Mouse (Mus musculus): Measurements from ENCODE around the gene Spem1. TPM values are rescaled to one million over a fixed set of nuclear protein-coding genes. Genes with fewer than 3 reads are reported as not detected.

The Spem1 gene
- total RNA-seq, 1 experiment from 2014 or later: not detected

DNA sequence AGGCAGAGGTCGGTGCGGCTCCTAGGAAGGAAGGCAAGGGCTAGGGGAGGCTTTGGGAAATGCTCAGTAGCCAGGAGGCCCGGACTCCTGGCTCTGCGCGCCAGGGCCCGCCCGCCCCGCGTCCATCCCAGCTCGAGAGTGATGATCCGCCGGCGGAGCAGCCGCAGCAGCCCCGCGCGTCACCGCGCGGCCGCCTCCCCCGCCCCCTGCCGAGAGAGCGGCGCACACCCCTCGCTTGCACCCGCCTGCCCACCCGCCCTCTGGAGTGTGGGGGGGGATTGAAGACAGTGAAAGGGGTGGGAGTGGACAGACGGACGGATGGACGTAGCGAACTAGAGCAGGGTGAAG lies 15.6 kb upstream of the Spem1 start, which contains the start of gene Nlgn2:
Gene Nlgn2, minus strand, starts transcription at position 181 of the 348 bp plus-strand sequence.
- ATAC-seq (replicated peaks; ENCODE audit: low read depth, poor library complexity, severe bottlenecking): peak; percentile 6; the same call in 1 of the 2 replicates

DNA sequence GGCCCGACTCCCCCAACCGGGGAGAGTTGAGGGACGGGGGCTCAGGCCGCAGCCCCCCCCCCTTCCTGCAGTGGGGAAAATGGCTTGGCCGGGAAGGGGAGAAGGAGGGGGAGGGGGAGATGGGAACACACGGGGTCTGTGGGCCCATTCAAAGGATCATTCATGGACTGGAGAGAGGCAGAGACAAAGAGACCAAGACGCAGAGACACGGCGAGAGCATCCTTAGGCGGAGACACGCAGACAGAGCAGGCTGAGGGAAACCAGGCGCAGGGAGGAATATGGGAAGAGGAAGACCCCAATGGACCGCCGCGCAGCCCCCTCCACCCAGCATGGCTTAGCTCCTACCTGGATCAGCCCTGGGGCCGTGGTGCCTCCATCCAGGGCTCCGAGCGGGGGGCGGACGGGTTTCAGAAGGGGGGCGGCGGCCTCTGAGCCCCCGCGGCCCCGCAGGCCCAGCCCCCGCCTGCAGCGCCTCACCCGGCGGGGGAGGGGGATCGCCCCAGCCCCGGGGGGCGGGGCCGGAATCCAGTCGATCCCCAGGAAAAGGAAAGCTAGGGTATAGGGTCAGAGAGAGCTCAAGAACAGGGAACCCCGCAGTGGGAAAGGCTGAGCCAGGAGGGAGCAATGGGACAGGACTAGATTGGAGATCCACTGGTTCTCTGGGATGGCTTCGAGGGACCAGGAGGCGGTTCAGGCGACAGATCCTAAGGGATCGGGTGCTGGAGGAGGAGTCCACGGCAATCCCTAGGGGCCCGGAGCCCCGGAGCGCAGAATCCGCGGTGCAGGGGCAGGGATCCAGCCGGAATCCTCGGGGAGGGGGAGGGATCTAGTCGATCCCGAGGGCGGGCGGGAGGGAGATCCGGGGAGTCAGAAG lies 15.0 kb upstream of the Spem1 start:
- ATAC-seq (replicated peaks; ENCODE audit: low read depth, poor library complexity, severe bottlenecking): no peak

DNA sequence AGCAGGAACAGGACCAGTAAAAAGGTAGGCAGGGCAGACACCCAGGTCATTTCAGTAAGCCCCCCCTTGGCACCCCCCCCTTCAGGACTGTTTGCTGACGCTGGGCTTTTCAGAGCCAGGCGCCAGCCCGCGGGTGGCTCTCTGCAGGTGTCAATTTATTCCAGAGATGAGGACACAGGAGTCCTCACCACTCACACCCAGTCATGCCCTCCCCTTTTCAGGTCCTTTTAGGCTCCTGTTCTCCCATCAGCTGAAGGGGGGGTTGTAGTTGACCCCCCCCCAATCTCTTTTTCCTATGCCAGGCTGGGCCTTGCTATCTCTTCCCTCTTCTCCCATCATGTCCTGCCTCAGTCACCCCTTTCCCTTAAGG lies 14.0 kb upstream of the Spem1 start:
- no peak for ATAC-seq (replicated peaks; ENCODE audit: low read depth, poor library complexity, severe bottlenecking)

DNA sequence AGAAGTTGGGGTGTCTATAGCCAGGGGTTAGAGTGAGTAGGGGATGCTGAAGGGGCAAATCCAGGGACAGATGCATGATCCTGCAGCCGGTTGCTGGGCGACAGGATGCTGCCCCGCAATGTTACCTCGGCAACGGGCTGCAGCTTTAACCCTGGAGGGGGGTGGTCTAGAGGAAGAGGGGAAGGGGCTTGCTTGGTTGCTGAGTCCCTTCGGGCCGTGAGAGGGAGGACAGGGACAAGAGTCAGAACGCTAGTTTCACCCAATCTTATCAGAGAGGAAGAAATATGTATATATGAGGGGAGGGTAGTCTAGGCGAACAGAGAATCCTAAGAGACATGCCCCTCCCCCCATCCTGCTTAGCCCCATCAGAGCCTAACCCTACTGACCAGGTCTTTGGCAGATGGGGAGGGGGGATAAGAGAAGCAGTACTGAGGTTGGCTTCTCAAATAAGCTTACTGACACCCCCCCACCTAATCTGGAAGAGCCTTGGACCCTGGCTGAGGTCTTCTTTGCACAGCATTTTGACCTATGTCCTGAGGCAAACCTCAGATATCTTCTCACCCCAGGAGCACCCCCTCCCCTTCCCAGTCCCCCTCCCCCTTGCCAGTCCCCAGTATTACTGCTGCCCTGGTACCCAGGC lies 13.5 kb upstream of the Spem1 start:
- no peak for ATAC-seq (replicated peaks; ENCODE audit: low read depth, poor library complexity, severe bottlenecking)

DNA sequence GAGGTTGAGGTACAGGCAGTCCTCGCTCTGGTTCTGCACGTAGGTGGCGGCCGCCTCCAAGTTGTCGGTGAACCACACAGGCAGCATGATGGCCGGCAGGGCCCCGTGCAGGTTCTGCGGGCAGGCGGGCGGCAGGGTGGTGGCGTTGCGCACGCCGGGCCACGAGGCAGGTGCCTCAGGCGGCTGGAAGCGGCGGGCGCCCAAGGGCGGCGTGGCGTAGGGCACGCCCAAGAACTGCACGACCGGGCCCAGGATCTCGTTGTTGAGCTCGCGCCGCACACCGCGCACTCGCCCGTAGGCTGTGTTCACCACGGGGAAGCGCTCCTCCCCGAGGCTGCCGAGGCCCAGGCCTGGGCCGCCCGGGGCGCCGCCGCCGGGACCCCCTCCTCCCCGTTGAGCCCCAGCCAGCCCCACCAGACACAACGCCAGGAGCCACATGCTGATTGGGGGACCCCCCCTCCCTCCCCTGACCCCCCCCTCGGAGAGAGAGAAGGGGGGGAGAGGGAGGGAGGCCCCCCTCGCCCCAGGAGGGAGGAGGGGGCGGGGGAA lies 12.1 kb upstream of the Spem1 start:
- peak; percentile 10; the same call in 1 of the 2 replicates for ATAC-seq (replicated peaks; ENCODE audit: low read depth, poor library complexity, severe bottlenecking)

DNA sequence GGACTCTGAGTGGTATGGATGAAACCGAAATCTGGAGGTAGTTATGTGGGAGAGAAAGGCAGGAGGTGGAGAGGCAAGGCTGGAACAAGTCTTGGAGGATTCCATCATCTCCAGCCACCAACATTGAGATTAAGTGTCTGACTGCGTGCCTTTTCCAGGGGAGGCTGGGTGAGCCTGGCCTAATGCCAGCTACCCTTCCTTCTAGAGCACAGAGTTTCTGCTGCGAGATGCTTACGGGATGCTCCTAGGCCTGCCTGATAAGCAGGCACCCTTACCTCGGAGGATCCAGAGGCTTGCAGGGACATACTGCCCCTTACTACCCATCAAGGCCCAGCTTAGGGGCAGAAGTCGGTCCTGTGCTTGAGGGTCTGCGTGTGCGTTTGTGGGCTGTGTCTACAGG lies 11.6 kb upstream of the Spem1 start:
- no peak for ATAC-seq (replicated peaks; ENCODE audit: low read depth, poor library complexity, severe bottlenecking)

DNA sequence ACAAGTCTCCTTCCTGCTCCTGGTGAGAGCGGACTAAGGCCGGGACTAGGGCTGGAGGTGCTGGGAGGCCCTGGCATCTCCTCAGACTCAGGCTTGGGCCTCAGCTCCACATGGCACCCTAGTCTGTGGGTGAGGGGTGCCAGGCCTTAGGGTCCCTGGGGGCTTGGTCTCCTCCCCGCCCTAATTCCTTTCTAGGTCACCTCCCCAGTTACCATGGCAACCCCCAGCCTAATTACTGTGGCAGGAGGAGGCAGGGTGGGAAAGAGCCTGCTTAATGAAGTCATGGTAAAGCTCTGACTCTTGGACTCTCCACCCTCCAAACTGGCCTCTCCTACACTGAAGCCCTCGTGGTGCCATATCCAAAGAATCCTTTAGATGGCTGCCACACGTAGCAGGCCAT lies 6.9 kb upstream of the Spem1 start:
- ATAC-seq (replicated peaks; ENCODE audit: low read depth, poor library complexity, severe bottlenecking): no peak

DNA sequence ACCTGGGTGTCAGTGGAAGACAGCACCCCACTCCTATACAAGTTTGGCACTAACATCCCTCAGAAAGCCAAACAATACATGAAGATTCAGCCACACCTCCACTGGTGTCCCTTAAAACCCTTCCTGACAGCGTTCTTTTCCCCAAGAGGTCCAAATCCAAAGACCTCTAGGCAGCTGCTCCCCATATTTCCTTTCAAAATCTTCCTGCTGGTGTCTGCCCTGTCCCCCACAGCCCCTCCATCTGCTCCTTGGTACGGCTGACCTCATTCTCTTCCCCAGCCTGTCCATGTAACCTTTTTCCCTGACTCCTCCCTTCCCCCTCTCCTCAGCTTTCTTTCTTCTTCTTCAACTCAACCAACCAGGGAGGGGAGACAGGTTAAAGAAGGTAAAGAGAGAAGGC lies 1.5 kb upstream of the Spem1 start:
- ATAC-seq (replicated peaks; ENCODE audit: low read depth, poor library complexity, severe bottlenecking): no peak

DNA sequence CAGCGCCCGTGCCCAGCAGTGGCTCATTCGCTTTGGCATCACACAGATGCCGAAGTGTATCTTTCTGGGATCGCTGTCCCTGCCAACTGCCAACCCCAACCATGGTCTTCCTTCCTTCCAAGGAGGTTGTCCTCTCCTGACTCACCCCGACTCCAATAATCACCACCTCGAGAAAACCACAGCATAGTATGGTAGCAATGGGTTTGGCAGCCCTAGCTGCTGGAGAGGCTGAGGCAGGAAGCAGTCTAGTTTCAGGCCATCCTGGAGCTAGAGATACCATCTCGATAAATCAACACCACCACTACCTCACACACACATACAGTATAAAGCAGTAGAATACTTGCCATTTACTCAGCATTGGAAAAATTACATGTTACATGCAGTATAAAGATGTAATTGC lies 3.1 kb downstream of the Spem1 start:
- no peak for ATAC-seq (replicated peaks; ENCODE audit: low read depth, poor library complexity, severe bottlenecking)

DNA sequence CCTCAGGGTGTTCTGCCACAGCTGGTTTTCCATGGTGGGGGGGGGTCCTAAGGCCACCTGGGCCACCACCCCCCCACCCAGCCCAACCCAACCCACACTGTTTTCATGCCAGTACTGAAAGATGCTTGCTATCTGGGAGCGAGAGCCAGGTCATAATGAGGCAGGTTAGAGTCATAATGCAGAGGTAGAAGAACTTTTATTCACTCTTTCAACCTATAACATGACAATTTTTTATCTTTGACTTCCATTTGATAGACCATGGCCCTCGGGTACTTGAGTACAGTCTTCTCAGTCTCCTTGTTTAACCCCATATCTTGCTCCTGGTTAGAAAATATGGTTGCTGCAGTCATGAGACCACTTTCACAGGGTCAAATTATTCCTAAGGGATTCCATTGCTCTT lies 3.6 kb downstream of the Spem1 start, which contains the start of gene Spem2:
Gene Spem2, minus strand, starts transcription at position 101 of the 400 bp plus-strand sequence.
- no peak for ATAC-seq (replicated peaks; ENCODE audit: low read depth, poor library complexity, severe bottlenecking)

DNA sequence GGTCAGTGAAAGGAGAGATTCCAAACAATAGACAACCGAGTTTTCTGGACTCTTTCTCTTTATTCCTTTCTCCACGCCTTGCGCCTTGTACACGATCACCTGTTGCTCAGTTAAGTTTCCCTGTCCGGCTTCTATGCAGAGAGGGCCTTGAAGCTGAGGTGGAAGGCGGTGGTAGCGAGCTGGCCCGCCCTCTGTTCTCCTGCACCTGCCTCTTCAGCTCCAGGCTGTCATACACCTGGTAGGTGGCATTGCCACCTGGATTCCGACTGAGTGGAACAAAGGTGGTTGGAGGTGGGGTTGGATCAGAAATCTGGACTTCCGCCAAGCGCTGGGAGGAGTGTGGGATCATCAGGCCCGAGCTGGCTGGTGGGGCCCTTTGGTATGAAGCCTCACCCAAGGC lies 5.5 kb downstream of the Spem1 start:
- ATAC-seq (replicated peaks; ENCODE audit: low read depth, poor library complexity, severe bottlenecking): no peak

DNA sequence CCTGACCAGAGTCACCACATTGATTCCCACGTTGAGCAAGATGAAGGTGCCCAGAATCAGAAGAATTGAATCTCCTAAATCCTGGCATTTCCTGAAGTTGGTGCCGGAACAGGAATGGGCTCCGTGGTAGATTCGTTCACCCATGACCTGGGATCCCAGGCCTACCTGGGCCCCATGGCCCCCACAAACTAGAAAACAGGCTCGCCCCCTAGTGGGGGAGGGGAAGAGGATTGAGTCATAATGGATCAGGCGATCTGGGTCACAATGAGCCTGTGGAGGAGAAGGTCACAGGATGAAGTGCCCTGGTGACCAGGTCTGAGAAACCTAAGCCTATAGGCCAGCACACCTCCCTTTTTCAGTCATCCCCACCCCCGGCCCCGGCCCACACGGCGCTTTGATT lies 6.8 kb downstream of the Spem1 start, which contains the start of gene Gm39566:
Gene Gm39566, minus strand, starts transcription at position 144 of the 400 bp plus-strand sequence.
- no peak for ATAC-seq (replicated peaks; ENCODE audit: low read depth, poor library complexity, severe bottlenecking)

DNA sequence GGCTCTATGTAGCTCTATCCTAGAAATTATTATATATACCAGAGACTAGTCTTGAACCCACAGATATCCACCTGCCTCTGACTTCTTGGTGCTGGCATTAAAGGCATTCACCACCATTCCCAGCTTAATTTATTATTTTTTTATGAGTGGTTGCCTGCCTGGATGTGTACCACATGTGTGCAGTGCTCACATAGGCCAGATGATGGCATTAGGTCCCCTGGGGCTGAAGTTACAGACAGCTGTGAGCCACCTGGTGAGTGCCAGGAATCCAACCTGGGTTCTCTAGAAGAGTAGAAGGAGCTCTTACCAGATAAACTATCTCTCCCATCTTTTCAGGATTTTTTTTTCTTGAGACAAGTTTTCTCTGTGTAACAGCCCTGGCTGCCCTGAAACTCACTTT lies 11.7 kb downstream of the Spem1 start:
- no peak for ATAC-seq (replicated peaks; ENCODE audit: low read depth, poor library complexity, severe bottlenecking)

DNA sequence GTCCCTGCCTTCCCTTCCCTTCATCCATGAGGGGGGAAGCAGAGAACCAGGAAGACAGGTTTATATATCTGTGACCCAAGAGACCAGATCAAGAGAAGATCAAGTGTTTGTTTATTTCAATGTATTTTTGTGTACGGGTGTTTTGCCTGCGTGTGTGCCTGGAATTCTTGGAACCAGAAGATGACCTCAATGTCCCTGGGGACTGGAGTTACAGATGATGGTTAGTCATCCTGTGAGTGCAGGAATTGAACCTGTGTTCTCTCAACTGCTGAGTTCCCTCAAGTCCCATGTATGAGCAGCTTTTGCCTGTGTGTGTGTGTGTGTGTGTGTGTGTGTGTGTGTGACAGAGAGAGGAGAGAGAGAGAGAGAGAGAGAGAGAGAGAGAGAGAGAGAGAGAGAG lies 14.3 kb downstream of the Spem1 start:
- ATAC-seq (replicated peaks; ENCODE audit: low read depth, poor library complexity, severe bottlenecking): no peak

DNA sequence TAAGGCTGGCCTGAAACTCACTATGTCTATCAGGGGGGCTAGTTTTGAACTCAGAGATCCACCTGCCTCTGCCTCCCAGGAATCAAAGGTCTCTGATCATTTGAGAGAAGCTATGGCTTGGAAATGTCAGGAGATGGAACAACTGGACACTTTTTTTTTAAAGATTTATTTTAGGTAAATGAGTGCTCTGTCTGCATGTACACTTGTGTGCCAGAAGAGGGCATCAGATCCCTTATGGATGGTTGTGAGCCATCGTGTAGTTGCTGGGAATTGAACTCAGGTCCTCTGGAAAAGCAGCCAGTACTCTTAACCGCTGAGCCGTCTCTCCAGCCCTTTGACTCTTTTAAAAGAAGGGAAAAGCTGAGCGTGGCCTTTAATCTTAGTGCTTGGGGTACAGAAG lies 15.6 kb downstream of the Spem1 start:
- no peak for ATAC-seq (replicated peaks; ENCODE audit: low read depth, poor library complexity, severe bottlenecking)

DNA sequence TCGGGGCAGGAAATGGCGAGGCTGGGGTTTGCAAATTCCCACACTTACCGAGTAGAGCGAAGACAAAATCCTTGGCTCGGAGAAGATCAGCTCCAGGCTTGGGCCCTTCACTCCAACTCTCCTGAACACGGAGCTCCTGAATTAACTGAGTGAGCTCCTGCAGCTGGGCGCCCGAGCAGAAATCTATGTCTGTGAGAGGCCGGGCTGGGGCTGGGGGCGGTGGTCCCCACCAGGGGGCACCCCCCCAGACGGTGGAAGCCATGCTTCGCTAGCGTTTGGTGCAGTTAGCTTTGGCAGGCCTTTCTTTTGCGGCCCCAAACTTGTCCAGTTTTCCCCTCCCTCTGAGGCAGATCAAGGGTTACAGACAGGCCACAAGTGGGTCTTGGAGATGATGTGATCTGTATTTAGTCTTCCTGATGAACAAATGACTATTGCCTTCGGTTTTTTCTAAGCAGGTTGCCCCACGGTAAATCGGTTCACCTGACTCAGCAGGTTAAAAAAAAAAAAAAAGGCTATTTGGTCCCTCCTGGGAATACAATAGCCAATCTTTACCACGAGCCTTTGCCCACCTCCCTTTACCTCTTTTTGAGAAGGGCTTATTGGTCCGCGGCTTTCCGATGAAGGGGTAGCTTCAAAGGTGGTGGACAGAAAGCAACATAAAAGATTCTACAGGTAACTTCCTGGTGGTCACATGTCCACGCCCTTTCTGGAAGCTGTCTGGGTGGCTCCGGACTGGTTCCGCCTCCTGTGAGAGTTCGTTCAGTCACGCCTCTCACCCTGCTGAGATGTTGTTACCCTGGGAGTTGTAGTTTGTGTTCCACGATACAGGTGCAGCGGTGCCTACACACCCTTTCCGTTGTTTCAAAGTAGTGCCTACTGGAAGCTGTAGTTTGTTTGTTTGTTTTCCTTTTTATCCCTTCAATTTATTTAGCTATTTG lies 16.7 kb downstream of the Spem1 start, which contains the start of gene Tmem102:
Gene Tmem102, minus strand, starts transcription at position 653 of the 938 bp plus-strand sequence.
- no peak for ATAC-seq (replicated peaks; ENCODE audit: low read depth, poor library complexity, severe bottlenecking)

DNA sequence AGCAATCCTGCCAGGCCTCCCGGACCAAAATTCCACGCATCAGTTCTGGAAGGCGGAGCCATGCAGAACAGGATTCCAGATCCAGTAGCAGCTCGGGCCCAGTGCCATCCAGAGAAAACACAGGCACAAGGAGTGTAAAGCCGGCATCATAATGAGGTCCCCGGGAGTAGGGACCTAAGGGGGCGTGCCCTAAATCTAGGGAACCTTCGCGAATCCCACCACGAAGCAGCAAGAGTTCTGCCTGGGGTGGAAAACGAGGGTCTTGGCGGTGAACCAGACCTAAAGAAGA lies 17.4 kb downstream of the Spem1 start:
- ATAC-seq (replicated peaks; ENCODE audit: low read depth, poor library complexity, severe bottlenecking): no peak

DNA sequence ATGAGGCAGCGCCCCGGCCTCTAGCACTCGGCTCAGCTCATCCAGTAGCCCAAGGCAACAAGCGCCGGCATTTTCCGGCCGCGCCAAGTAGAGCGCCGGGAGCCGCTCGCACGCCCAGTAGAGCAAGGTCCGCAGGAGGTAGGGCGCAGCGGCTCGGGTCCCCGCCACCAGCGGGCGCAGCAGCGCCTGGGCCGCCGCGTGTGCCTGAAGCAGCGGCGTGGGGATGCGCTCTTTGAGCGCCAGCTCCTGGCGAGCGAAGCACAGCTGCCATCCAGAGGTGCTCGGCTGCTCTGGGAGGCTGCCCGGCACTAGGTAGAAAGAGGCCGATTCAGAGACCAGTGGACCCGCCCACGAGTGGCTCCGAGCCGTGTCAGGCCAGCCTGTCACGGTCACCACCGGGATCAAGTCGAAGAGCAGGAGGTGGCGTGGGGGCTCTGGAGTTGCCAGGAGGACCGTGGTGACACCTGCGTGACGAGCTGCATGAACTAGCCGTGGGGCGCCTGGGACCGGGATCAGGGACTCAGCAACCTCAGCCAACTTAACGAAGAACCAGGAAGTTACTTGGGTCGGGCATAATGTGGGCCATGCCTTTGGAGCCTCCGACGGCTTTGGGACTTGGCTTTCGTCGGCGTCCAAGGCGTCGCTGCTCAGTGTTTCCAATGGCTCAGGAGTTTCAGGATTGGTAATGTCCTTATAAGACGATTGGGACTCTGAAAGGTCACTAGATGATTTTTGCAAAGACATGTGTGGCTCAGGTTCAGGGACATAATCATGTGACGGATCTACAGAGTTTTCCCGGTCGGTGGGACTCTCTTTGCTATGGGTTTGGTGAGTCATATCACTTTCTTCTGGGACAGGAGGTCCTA lies 18.0 kb downstream of the Spem1 start:
- peak; percentile 55 for ATAC-seq (replicated peaks; ENCODE audit: low read depth, poor library complexity, severe bottlenecking)

DNA sequence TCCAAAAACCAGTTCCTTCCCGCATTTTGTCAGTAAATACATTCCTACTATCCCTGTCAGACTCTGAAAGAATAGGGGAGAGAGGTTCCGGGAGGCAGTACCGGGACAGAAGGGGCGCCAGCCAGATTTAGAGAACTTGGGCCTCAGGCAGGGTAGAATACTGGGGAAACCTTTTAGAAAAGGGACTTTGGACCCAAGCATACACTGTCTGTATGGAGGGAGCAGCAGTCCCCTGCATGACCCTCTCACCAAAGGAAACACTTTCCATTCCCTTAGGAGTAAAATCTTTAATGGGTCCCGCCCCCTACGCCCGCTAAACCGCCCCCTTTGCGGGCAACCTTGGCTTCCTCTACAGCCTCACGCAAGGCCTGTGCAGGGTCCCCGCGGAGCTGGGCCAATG lies 18.7 kb downstream of the Spem1 start:
- no peak; the same call in 1 of the 2 replicates for ATAC-seq (replicated peaks; ENCODE audit: low read depth, poor library complexity, severe bottlenecking)
